Mouse (Mus musculus) heart, embryonic 13.5 days (tissue): ENCODE measurements around the gene Adamts2. TPM values are rescaled to one million over a fixed set of nuclear protein-coding genes. Genes with fewer than 3 reads are reported as not detected.
A peak's percentile ranks its signal among the peaks of the same experiment; 100 is the strongest.

Experiments used
- ATAC-seq: fragments of 200-750 bp; cut with Nextera tagmentation; 2 replicates; pipeline ENCODE4 v1.8.0; 2017; ENCODE audit warnings: moderate TSS enrichment; ENCODE audit not compliant: insufficient number of reproducible peaks, low FRiP score, low TSS enrichment; ENCODE audit errors: extremely low read depth
- H3K27ac ChIP-seq: fragments of 300-500 bp; sonication (generic); replicated peaks from 2 replicates; pipeline ENCODE4 v1.5.1; 2015; ENCODE audit warnings: moderate library complexity, mild to moderate bottlenecking, inconsistent platforms
- H3K27me3 ChIP-seq: fragments of 300-500 bp; sonication (generic); replicated peaks from 2 replicates; pipeline ENCODE4 v1.6.1; 2015; ENCODE audit warnings: mild to moderate bottlenecking, inconsistent platforms
- H3K36me3 ChIP-seq: fragments of 300-500 bp; sonication (generic); 2 replicates; pipeline ENCODE4 v1.6.1; 2015; ENCODE audit warnings: mild to moderate bottlenecking, inconsistent platforms
- H3K4me1 ChIP-seq: fragments of 300-500 bp; sonication (generic); 2 replicates; pipeline ENCODE4 v1.6.1; 2015; ENCODE audit warnings: inconsistent platforms
- H3K4me2 ChIP-seq: fragments of 300-500 bp; sonication (generic); 2 replicates; pipeline ENCODE4 v1.6.1; 2015; ENCODE audit warnings: inconsistent platforms, mild to moderate bottlenecking, moderate library complexity
- H3K4me3 ChIP-seq: fragments of 300-500 bp; sonication (generic); 2 replicates; pipeline ENCODE4 v1.5.1; 2015; ENCODE audit warnings: moderate library complexity, mild to moderate bottlenecking, inconsistent platforms
- H3K9ac ChIP-seq: fragments of 300-500 bp; sonication (generic); 2 replicates; pipeline ENCODE4 v1.6.1; 2015; ENCODE audit warnings: inconsistent platforms, mild to moderate bottlenecking, moderate library complexity
- H3K9me3 ChIP-seq: fragments of 300-500 bp; sonication (generic); 2 replicates; pipeline ENCODE4 v1.6.1; 2016; ENCODE audit warnings: inconsistent platforms
- whole genome bisulfite sequencing: fragments of 180-500 bp; shearing (Covaris S2); methylation state at CpG from one replicate; pipeline ENCODE4 v1.1.7; 2015; ENCODE audit warnings: mixed read lengths; 5-methylcytosine and 5-hydroxymethylcytosine counted together
- polyA plus RNA-seq: library from polyadenylated mRNA; unstranded; fragments of >200 nt; fragmentation: Nextera tagmentation; extraction: Ambion mirVana; gene quantifications from 2 replicates; pipeline ENCODE4 v1.2.1, GENCODE M21; 2015

The Adamts2 gene
- polyA plus RNA-seq, 1 experiment from 2014 or later: 7.0 TPM

GRCm38 (mm10) chr11:50736548-50736947 lies 134.7 kb downstream of the Adamts2 start:
- Histone ChIP-seq H3K4me2 (no peak overlapping the region), H3K27ac (no peak overlapping the region), H3K4me3 (no peak overlapping the region), H3K9me3 (no peaks in the 10 kb centered on the region), H3K4me1 (peaks cover 25% of the 10 kb centered on the region), H3K9ac (no peak overlapping the region), H3K36me3 (0 out of 2 replicates have a peak, but pooled peaks cover 3% of the 10 kb centered on the region), H3K27me3 (peaks cover 27% of the 10 kb centered on the region)
- no peak for ATAC-seq
- WGBS: 92% methylated on average over 1 of the region's 1 CpGs

DNA sequence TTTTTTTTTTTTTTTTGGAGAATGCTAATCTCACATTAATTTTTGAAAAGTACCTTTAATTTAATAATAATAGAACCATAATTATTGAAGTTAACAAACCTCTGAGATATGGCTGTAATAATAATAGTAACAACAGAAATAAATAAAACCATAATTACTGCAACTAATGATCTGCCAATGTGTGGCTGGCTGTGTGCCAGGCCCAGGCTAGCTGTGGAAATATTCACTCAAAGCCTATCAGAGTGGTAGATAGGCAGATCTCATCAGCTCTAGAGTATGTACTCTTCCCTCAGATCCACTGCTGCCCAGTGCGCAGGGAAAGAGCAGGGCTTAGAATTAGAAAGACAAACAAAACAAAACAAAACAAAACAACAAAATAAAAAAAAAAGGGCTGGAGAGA lies 136.6 kb downstream of the Adamts2 start:
- Histone ChIP-seq H3K9ac (no peak overlapping the region), H3K4me1 (peaks cover 14% of the 10 kb centered on the region), H3K4me3 (no peak overlapping the region), H3K27me3 (peaks cover 36% of the 10 kb centered on the region), H3K4me2 (no peak overlapping the region), H3K9me3 (no peaks in the 10 kb centered on the region), H3K27ac (no peak overlapping the region), H3K36me3 (0 out of 2 replicates have a peak, but pooled peaks cover 3% of the 10 kb centered on the region)
- 91% methylated on average over 1 of the region's 1 CpGs for WGBS
- ATAC-seq: no peak

DNA sequence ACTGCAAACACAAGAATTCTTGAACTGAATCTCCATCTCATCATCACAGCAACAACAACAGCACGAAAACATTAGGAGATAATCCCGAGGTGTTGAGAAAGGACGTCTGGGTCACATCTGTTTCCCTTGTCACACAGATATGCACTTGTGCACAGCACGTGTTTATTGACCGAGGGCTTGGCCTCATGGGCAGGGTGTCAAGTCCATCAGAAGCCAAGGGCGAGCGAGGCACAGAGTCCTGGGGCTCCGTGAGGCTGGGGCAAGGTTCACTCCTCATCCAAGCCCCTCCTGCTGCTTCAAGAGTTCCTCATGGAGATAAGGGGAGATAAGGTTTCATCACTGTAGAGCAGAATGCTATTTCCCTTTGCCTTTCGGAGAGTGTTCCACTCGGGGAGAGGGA lies 137.6 kb downstream of the Adamts2 start:
- 9% methylated on average over 10 of the region's 10 CpGs for WGBS
- no peak for ATAC-seq
- H3K4me2 ChIP-seq: no peak overlapping the region
- no peak overlapping the region for H3K4me3 ChIP-seq
- H3K27ac ChIP-seq: no peak overlapping the region
- peaks cover 13% of the 10 kb centered on the region for H3K4me1 ChIP-seq
- H3K36me3 ChIP-seq: 0 out of 2 replicates have a peak, but pooled peaks cover 3% of the 10 kb centered on the region
- no peaks in the 10 kb centered on the region for H3K9me3 ChIP-seq
- H3K27me3 ChIP-seq: peaks cover 38% of the 10 kb centered on the region
- no peak overlapping the region for H3K9ac ChIP-seq

GRCm38 (mm10) chr11:50742146-50742545 lies 140.3 kb downstream of the Adamts2 start:
- ATAC-seq: no peak
- Histone ChIP-seq H3K27me3 (peaks cover 36% of the 10 kb centered on the region), H3K36me3 (0 out of 2 replicates have a peak, but pooled peaks cover 2% of the 10 kb centered on the region), H3K27ac (no peak overlapping the region), H3K4me2 (no peak overlapping the region), H3K4me3 (no peak overlapping the region), H3K9ac (no peak overlapping the region), H3K9me3 (no peaks in the 10 kb centered on the region), H3K4me1 (peaks cover 16% of the 10 kb centered on the region)
- WGBS: no CpG with 5 or more reads among the region's 1 CpGs

GRCm38 (mm10) chr11:50744971-50745370 lies 143.1 kb downstream of the Adamts2 start:
- no peak for ATAC-seq
- Histone ChIP-seq H3K36me3 (no peaks in the 10 kb centered on the region), H3K4me1 (peaks cover 4% of the 10 kb centered on the region), H3K4me2 (no peak overlapping the region), H3K27me3 (peaks cover 27% of the 10 kb centered on the region), H3K9me3 (no peaks in the 10 kb centered on the region), H3K4me3 (no peak overlapping the region), H3K27ac (no peak overlapping the region), H3K9ac (no peak overlapping the region)
- WGBS: 65% methylated on average over 6 of the region's 6 CpGs

- 16% methylated on average over 2 of the region's 2 CpGs for WGBS
- ATAC-seq: no peak; the same call in 1 of the 2 replicates
- H3K9me3 ChIP-seq: no peaks in the 10 kb centered on the region
- H3K4me3 ChIP-seq: no peak overlapping the region
- H3K4me1 ChIP-seq: 0 out of 2 replicates have a peak, but pooled peaks cover 2% of the 10 kb centered on the region
- H3K27me3 ChIP-seq: peaks cover 25% of the 10 kb centered on the region
- H3K27ac ChIP-seq: no peak overlapping the region
- H3K4me2 ChIP-seq: no peak overlapping the region
- H3K36me3 ChIP-seq: no peaks in the 10 kb centered on the region
- H3K9ac ChIP-seq: no peak overlapping the region; the same call in 1 of the 2 replicates
Measured at GRCm38 (mm10) chr11:50746508-50746907, 144.6 kb downstream of the Adamts2 start.

GRCm38 (mm10) chr11:50750983-50751585 lies 149.2 kb downstream of the Adamts2 start:
- peaks cover 8% of the 10 kb centered on the region; the same call in 1 of the 2 replicates for H3K27me3 ChIP-seq
- H3K4me2 ChIP-seq: no peak overlapping the region
- no peak overlapping the region for H3K27ac ChIP-seq
- H3K4me1 ChIP-seq: 0 out of 2 replicates have a peak, but pooled peaks cover 2% of the 10 kb centered on the region
- H3K4me3 ChIP-seq: no peak overlapping the region
- no peak overlapping the region for H3K9ac ChIP-seq
- ATAC-seq: no peak
- no peaks in the 10 kb centered on the region for H3K9me3 ChIP-seq
- 42% methylated on average over 7 of the region's 7 CpGs for WGBS
- H3K36me3 ChIP-seq: no peaks in the 10 kb centered on the region

DNA sequence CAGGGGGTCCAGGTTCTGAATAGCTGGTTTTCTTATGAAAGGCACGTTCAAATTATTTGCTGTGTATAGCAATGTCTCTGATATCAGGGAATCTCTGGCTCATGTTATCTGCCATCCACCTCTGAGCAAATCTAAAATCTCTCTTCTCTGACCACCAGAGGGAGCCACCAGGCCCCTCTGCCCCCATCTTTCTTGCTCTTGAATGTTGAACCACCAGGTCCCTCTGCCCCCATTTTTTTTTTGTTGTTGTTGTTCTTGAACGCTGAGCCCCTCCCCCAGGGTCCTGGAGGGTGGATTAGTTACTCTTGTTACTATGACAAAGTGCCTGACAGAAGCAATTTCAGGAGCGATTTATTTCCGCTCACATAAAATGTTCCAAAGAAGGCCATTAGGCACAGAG lies 155.9 kb downstream of the Adamts2 start:
- 40% methylated on average over 4 of the region's 4 CpGs for WGBS
- Histone ChIP-seq H3K4me1 (no peaks in the 10 kb centered on the region), H3K27me3 (no peaks in the 10 kb centered on the region), H3K9me3 (no peaks in the 10 kb centered on the region), H3K36me3 (no peaks in the 10 kb centered on the region), H3K4me2 (no peak overlapping the region), H3K9ac (no peak overlapping the region), H3K4me3 (no peak overlapping the region), H3K27ac (no peak overlapping the region)
- ATAC-seq: no peak

GRCm38 (mm10) chr11:50766461-50766860 lies 164.6 kb downstream of the Adamts2 start:
- H3K4me3 ChIP-seq: no peak overlapping the region
- H3K27me3 ChIP-seq: peaks cover 12% of the 10 kb centered on the region
- H3K36me3 ChIP-seq: 0 out of 2 replicates have a peak, but pooled peaks cover 3% of the 10 kb centered on the region
- no peak for ATAC-seq
- no peak overlapping the region for H3K9ac ChIP-seq
- no peak overlapping the region for H3K27ac ChIP-seq
- H3K4me2 ChIP-seq: no peak overlapping the region
- 81% methylated on average over 7 of the region's 7 CpGs for WGBS
- no peaks in the 10 kb centered on the region for H3K9me3 ChIP-seq
- H3K4me1 ChIP-seq: peaks cover 19% of the 10 kb centered on the region

- no peak overlapping the region for H3K4me3 ChIP-seq
- H3K27me3 ChIP-seq: peaks cover 13% of the 10 kb centered on the region
- no peaks in the 10 kb centered on the region for H3K9me3 ChIP-seq
- H3K4me1 ChIP-seq: peaks cover 19% of the 10 kb centered on the region
- 17% methylated on average over 4 of the region's 4 CpGs for WGBS
- no peak overlapping the region for H3K27ac ChIP-seq
- 0 out of 2 replicates have a peak, but pooled peaks cover 3% of the 10 kb centered on the region for H3K36me3 ChIP-seq
- no peak overlapping the region for H3K9ac ChIP-seq
- no peak overlapping the region for H3K4me2 ChIP-seq
- no peak for ATAC-seq
Measured at GRCm38 (mm10) chr11:50767039-50767438, 165.2 kb downstream of the Adamts2 start.

- peak overlapping the region; percentile 66 for H3K4me2 ChIP-seq
- ATAC-seq: peak; percentile 42; the same call in 1 of the 2 replicates
- peak overlapping the region; percentile 33 for H3K4me3 ChIP-seq
- H3K9me3 ChIP-seq: no peaks in the 10 kb centered on the region
- H3K27ac ChIP-seq: no peak overlapping the region
- H3K4me1 ChIP-seq: peaks cover 19% of the 10 kb centered on the region
- H3K9ac ChIP-seq: peak overlapping the region; percentile 54; the same call in 1 of the 2 replicates
- H3K36me3 ChIP-seq: no peaks in the 10 kb centered on the region
- 13% methylated on average over 14 of the region's 14 CpGs for WGBS
- H3K27me3 ChIP-seq: peaks cover 13% of the 10 kb centered on the region
Measured at GRCm38 (mm10) chr11:50768995-50769749, 167.3 kb downstream of the Adamts2 start.
